Mouse (Mus musculus) embryo, embryonic 11.5 days (tissue): ENCODE measurements around the gene Igf2bp3.

ENCODE experiments used
- DNase-seq: peaks from one replicate; pipeline ENCODE4 v3.0.0-alpha.2; 2012; ENCODE audit warnings: low read depth, low spot score

Gene Igf2bp3

GRCm38 (mm10) chr6:49077894-49078293 is 136.9 kb downstream of the Igf2bp3 start:
- DNase-seq: no peak

GRCm38 (mm10) chr6:49074117-49074490 is 140.7 kb downstream of the Igf2bp3 start:
- no peak for DNase-seq

- peak; percentile 89 for DNase-seq
These were observed 141.2 kb downstream of the Igf2bp3 start, which contains the start of gene Malsu1 for GRCm38 (mm10) chr6:49073304-49074116. Malsu1 (plus strand) TSS chr6:49073795.

GRCm38 (mm10) chr6:49068361-49068760 is 146.4 kb downstream of the Igf2bp3 start:
- no peak for DNase-seq

- peak; percentile 61 for DNase-seq
These were observed 157.4 kb downstream of the Igf2bp3 start for GRCm38 (mm10) chr6:49057053-49058021.

- DNase-seq: no peak
These were observed 158.7 kb downstream of the Igf2bp3 start for GRCm38 (mm10) chr6:49056009-49056408.

GRCm38 (mm10) chr6:49055256-49055733 is 159.5 kb downstream of the Igf2bp3 start:
- DNase-seq: no peak

GRCm38 (mm10) chr6:49052191-49052590 is 162.6 kb downstream of the Igf2bp3 start:
- DNase-seq: no peak

- DNase-seq: no peak
These were observed 163.9 kb downstream of the Igf2bp3 start for GRCm38 (mm10) chr6:49050677-49051410.

- no peak for DNase-seq
These were observed 166.4 kb downstream of the Igf2bp3 start for GRCm38 (mm10) chr6:49048395-49048794.

GRCm38 (mm10) chr6:49047848-49048247 is 166.9 kb downstream of the Igf2bp3 start:
- DNase-seq: no peak

- no peak for DNase-seq
These were observed 167.8 kb downstream of the Igf2bp3 start for GRCm38 (mm10) chr6:49046976-49047375.

- DNase-seq: no peak
These were observed 168.3 kb downstream of the Igf2bp3 start for GRCm38 (mm10) chr6:49046502-49046901.

GRCm38 (mm10) chr6:49039470-49040180 is 175.1 kb downstream of the Igf2bp3 start:
- peak; percentile 49 for DNase-seq

GRCm38 (mm10) chr6:49037268-49037662 is 177.5 kb downstream of the Igf2bp3 start:
- DNase-seq: no peak

GRCm38 (mm10) chr6:49036275-49037267 is 178.2 kb downstream of the Igf2bp3 start, which contains the start of gene Gpnmb:
Gpnmb (plus strand) TSS chr6:49036546.
- no peak for DNase-seq
